31 mouse cellular contexts compared by ENCODE assay signal in genomic region chr17:56348128-56348527, GRCm38 (mm10). TPM values are rescaled to one million over a fixed set of nuclear protein-coding genes. Genes with fewer than 3 reads are reported as not detected.
DNase-seq lines count a peak whose midpoint lies in the region; ATAC-seq and TF ChIP-seq lines count a peak whose summit lies in the region.
"Had no signal": no experiment of that assay in that cellular context is flagged by ENCODE, and none has a peak within 500 bp of the region (broad histone marks: within the 10 kb centered on the region; RNA-seq: fewer than 3 reads in every experiment).

No protein-coding gene starts in this region.

- H3K36me3 ChIP-seq in heart, embryonic 12.5 days = peaks cover 26% of the 10 kb centered on the region
- no peaks in the 10 kb centered on the region for H3K36me3 ChIP-seq in MEL (ENCODE audit: control insufficient read depth in 1 of 2, insufficient read depth in 2 of 2, low read length in 2 of 2)
- peaks cover 43% of the 10 kb centered on the region for H3K36me3 ChIP-seq in erythroblast, embryonic 14.5 days (ENCODE audit: control insufficient read depth)
- H3K36me3 ChIP-seq in liver, embryonic 14.5 days (replicated peaks; ENCODE audit: control insufficient read depth, insufficient read depth, low read depth) = no peaks in the 10 kb centered on the region
- H3K36me3 ChIP-seq in forebrain, embryonic 15.5 days = peaks cover 10% of the 10 kb centered on the region

- no peaks in the 10 kb centered on the region for H3K9me3 ChIP-seq in heart, embryonic 12.5 days (replicated peaks)
- no peaks in the 10 kb centered on the region for H3K9me3 ChIP-seq in MEL (replicated peaks; ENCODE audit: insufficient read depth, low read length)
- no peaks in the 10 kb centered on the region for H3K9me3 ChIP-seq in erythroblast, embryonic 14.5 days (ENCODE audit: control insufficient read depth, low read length)
- no peaks in the 10 kb centered on the region for H3K9me3 ChIP-seq in liver, embryonic 14.5 days (ENCODE audit: control insufficient read depth, low read length)
- no peaks in the 10 kb centered on the region for H3K9me3 ChIP-seq in forebrain, embryonic 15.5 days
- H3K9me3 ChIP-seq: embryonic facial prominence, embryonic 12.5 days; hindbrain, embryonic 12.5 days; intestine, embryonic 15.5 days; limb, embryonic 12.5 days had no signal

- no peak for TF ChIP-seq EP300 in MEL (IDR thresholded peaks at IDR 0.05; ENCODE audit: low read depth in 1 of 2, low read length in 2 of 2)
- TF ChIP-seq EP300 in liver, embryonic 14.5 days (IDR thresholded peaks at IDR 0.05; ENCODE audit: low read depth) = 0 out of 2 replicates have a peak, but pooled peaks have one; percentile 11

- TF ChIP-seq CTCF in MEL (IDR thresholded peaks at IDR 0.05 in 2 of 3, conservative IDR thresholded peaks at IDR 0.05 in 1 of 3; ENCODE audit: control insufficient read depth in 1 of 3, insufficient read depth in 1 of 3, low read depth in 2 of 3, low read length in 3 of 3, poor library complexity in 1 of 3, severe bottlenecking in 1 of 3) = no peak
- TF ChIP-seq CTCF in liver, embryonic 14.5 days (IDR thresholded peaks at IDR 0.05; ENCODE audit: low read depth) = no peak

- no peak overlapping the region for H3K4me2 ChIP-seq in heart, embryonic 12.5 days
- H3K4me2 ChIP-seq in liver, embryonic 14.5 days (ENCODE audit: low read depth) = peak overlapping the region; percentile 51
- no peak overlapping the region for H3K4me2 ChIP-seq in forebrain, embryonic 15.5 days (replicated peaks)
- H3K4me2 ChIP-seq: embryonic facial prominence, embryonic 12.5 days; hindbrain, embryonic 12.5 days; intestine, embryonic 15.5 days; limb, embryonic 12.5 days; midbrain, embryonic 11.5 days had no signal

- H3K27ac ChIP-seq in heart, embryonic 12.5 days (ENCODE audit: poor library complexity, severe bottlenecking) = no peak overlapping the region
- no peak overlapping the region for H3K27ac ChIP-seq in MEL (ENCODE audit: control insufficient read depth, low read depth, low read length)
- peak overlapping the region; percentile 37 for H3K27ac ChIP-seq in liver, embryonic 14.5 days
- H3K27ac ChIP-seq in forebrain, embryonic 15.5 days (replicated peaks) = no peak overlapping the region
- H3K27ac ChIP-seq: embryonic facial prominence, embryonic 12.5 days; hindbrain, embryonic 12.5 days; intestine, embryonic 15.5 days; layer of hippocampus, adult 2 months; limb, embryonic 12.5 days had no signal

- no peaks in the 10 kb centered on the region for H3K27me3 ChIP-seq in heart, embryonic 12.5 days (replicated peaks)
- no peaks in the 10 kb centered on the region for H3K27me3 ChIP-seq in MEL (ENCODE audit: control insufficient read depth in 1 of 2, insufficient read depth in 2 of 2, low read length in 2 of 2)
- no peaks in the 10 kb centered on the region for H3K27me3 ChIP-seq in erythroblast, embryonic 14.5 days (ENCODE audit: control insufficient read depth)
- H3K27me3 ChIP-seq in liver, embryonic 14.5 days (ENCODE audit: control insufficient read depth, insufficient read depth, low read length) = no peaks in the 10 kb centered on the region
- no peaks in the 10 kb centered on the region for H3K27me3 ChIP-seq in forebrain, embryonic 15.5 days
- H3K27me3 ChIP-seq: embryonic facial prominence, embryonic 12.5 days; hindbrain, embryonic 12.5 days; intestine, embryonic 15.5 days; limb, embryonic 12.5 days had no signal

- no peaks in the 10 kb centered on the region for H3K79me2 ChIP-seq in MEL (ENCODE audit: control insufficient read depth, insufficient read depth, low read length, poor library complexity)

- no peak for TF ChIP-seq RAD21 in MEL (IDR thresholded peaks at IDR 0.05; ENCODE audit: low read depth, low read length)

- DNase-seq in heart, postnatal 4 days = no peak
- DNase-seq in MEL (ENCODE audit: low read depth, low spot score) = peak; percentile 33
- peak; percentile 43 to 50 (median 48) for DNase-seq in liver, embryonic 14.5 days (ENCODE audit: low read depth in 3 of 3, low spot score in 3 of 3)
- no peak for DNase-seq in frontal cortex, postnatal 25 days (ENCODE audit: low spot score in 2 of 2)
- no peak for DNase-seq in thymus, postnatal 25 days
- DNase-seq: adrenal gland, postnatal 36 days; cerebellum, adult 11-12 months; cerebellum, postnatal 25 days; gastrocnemius, postnatal 25 days; heart, adult 18-20 months; kidney, postnatal 25 days; layer of hippocampus, postnatal 36 days; lung, adult 2 months; right cerebral cortex, adult 18-20 months; thymus, adult 2 months had no signal

- ATAC-seq in heart, embryonic 12.5 days (ENCODE audit: insufficient number of reproducible peaks, low FRiP score) = no peak
- peak; percentile 81 for ATAC-seq in liver, embryonic 14.5 days (ENCODE audit: insufficient read depth)
- ATAC-seq in forebrain, embryonic 15.5 days (replicated peaks) = no peak
- ATAC-seq: CD4-positive, CD25-positive, alpha-beta regulatory T cell, adult 4 months; forebrain, embryonic 16.5 days; intestine, embryonic 15.5 days had no signal

- no peak for TF ChIP-seq POLR2A in MEL (IDR thresholded peaks at IDR 0.05; ENCODE audit: control insufficient read depth in 1 of 2, insufficient read depth in 1 of 2, low read depth in 1 of 2, low read length in 2 of 2, poor library complexity in 1 of 2)

- H3K4me1 ChIP-seq in heart, embryonic 12.5 days (replicated peaks) = peaks cover 46% of the 10 kb centered on the region
- no peaks in the 10 kb centered on the region for H3K4me1 ChIP-seq in MEL (ENCODE audit: control insufficient read depth in 1 of 2, insufficient read depth in 2 of 2, low read length in 2 of 2)
- peaks cover 70% of the 10 kb centered on the region for H3K4me1 ChIP-seq in erythroblast, embryonic 14.5 days (ENCODE audit: control insufficient read depth)
- peaks cover 17 to 30% of the 10 kb centered on the region in 2 experiments for H3K4me1 ChIP-seq in liver, embryonic 14.5 days (replicated peaks; ENCODE audit: control insufficient read depth in 2 of 2, insufficient read depth in 2 of 2, low read length in 1 of 2)
- 0 out of 2 replicates have a peak, but pooled peaks cover 3% of the 10 kb centered on the region for H3K4me1 ChIP-seq in forebrain, embryonic 15.5 days
- H3K4me1 ChIP-seq: embryonic facial prominence, embryonic 12.5 days; limb, embryonic 12.5 days had no signal

- H3K4me3 ChIP-seq in heart, embryonic 12.5 days = no peak overlapping the region
- H3K4me3 ChIP-seq in MEL (ENCODE audit: control insufficient read depth in 1 of 2, insufficient read depth in 1 of 2, low read depth in 2 of 2, low read length in 2 of 2) = no peak overlapping the region
- H3K4me3 ChIP-seq in erythroblast, embryonic 14.5 days (replicated peaks) = peak overlapping the region; percentile 21
- H3K4me3 ChIP-seq in liver, embryonic 14.5 days (ENCODE audit: insufficient read depth in 1 of 2, low read depth in 2 of 2, low read length in 2 of 2) = no peak overlapping the region
- H3K4me3 ChIP-seq in forebrain, embryonic 15.5 days = no peak overlapping the region
- H3K4me3 ChIP-seq: embryonic facial prominence, embryonic 12.5 days; hindbrain, embryonic 12.5 days; intestine, embryonic 15.5 days; layer of hippocampus, adult 2 months; limb, embryonic 12.5 days had no signal

- H3K9ac ChIP-seq in heart, embryonic 12.5 days = 0 out of 2 replicates have a peak overlapping the region, but pooled peaks have one; percentile 2
- no peak overlapping the region for H3K9ac ChIP-seq in MEL (ENCODE audit: control insufficient read depth, low read depth, low read length, poor library complexity, severe bottlenecking)
- H3K9ac ChIP-seq in liver, embryonic 14.5 days (replicated peaks) = peak overlapping the region; percentile 31
- no peak overlapping the region for H3K9ac ChIP-seq in forebrain, embryonic 15.5 days (replicated peaks)
- H3K9ac ChIP-seq: embryonic facial prominence, embryonic 12.5 days; hindbrain, embryonic 12.5 days; intestine, embryonic 15.5 days; limb, embryonic 12.5 days had no signal

- 59% methylated on average over 4 of the region's 4 CpGs for WGBS in heart, embryonic 12.5 days
- 32% methylated on average over 4 of the region's 4 CpGs for WGBS in liver, embryonic 14.5 days (ENCODE audit: insufficient replicate concordance)
- 74% methylated on average over 4 of the region's 4 CpGs for WGBS in forebrain, embryonic 15.5 days

RNA-seq across cellular contexts. Expression of gene Kdm4b, which starts 22.3 kb away (rescaled TPM):
- polyA plus RNA-seq in heart, embryonic 12.5 days (2016; fragmentation: Nextera tagmentation; extraction: Ambion mirVana) = 34.3 and 37.1 TPM in 2 replicates
- total RNA-seq in heart, postnatal 4 days (2021) = 10 to 100 TPM; 38.9 to 40.5 TPM
- total RNA-seq in MEL (2012; rRNA removed) = 9.1 and 12.5 TPM in 2 replicates
- polyA plus RNA-seq in MEL (2012; ENCODE audit: insufficient read depth in 1 of 2, insufficient read length in 2 of 2, low read depth in 1 of 2, low replicate concordance in 2 of 2, missing spikeins in 1 of 2) = 10 to 100 TPM in 1 of 2 experiments, not detected in 1; 27.5 TPM
- 1.1 and 2.2 TPM in 2 replicates for polyA plus RNA-seq in erythroblast, embryonic 14.5 days (2012)
- polyA plus RNA-seq in liver, embryonic 14.5 days (2012; rRNA removed) = 4.2 and 4.6 TPM in 2 replicates
- 4.5 and 6.3 TPM in 2 replicates for polyA plus RNA-seq in liver, embryonic 14.5 days (2014; fragmentation: Nextera tagmentation; extraction: Ambion mirVana)
- polyA plus RNA-seq in forebrain, embryonic 15.5 days (2015; fragmentation: Nextera tagmentation; extraction: Ambion mirVana) = 81.2 and 81.5 TPM in 2 replicates

RNA-seq across cellular contexts. Expression of gene Uhrf1, which starts 45.0 kb away (rescaled TPM):
- polyA plus RNA-seq in heart, embryonic 12.5 days (2016; fragmentation: Nextera tagmentation; extraction: Ambion mirVana) = 88.4 and 91.2 TPM in 2 replicates
- total RNA-seq in heart, postnatal 4 days (2021) = 10 to 100 TPM; 71.8 to 76.7 TPM
- 185 and 201 TPM in 2 replicates for total RNA-seq in MEL (2012; rRNA removed)
- 100 to 1,000 TPM; 115 to 133 TPM for polyA plus RNA-seq in MEL (2012; ENCODE audit: insufficient read depth in 1 of 2, insufficient read length in 2 of 2, low read depth in 1 of 2, low replicate concordance in 2 of 2, missing spikeins in 1 of 2)
- 30.4 and 30.5 TPM in 2 replicates for polyA plus RNA-seq in erythroblast, embryonic 14.5 days (2012)
- polyA plus RNA-seq in liver, embryonic 14.5 days (2012; rRNA removed) = 72.6 and 86.2 TPM in 2 replicates
- polyA plus RNA-seq in liver, embryonic 14.5 days (2014; fragmentation: Nextera tagmentation; extraction: Ambion mirVana) = 76.0 and 90.8 TPM in 2 replicates
- 55.6 and 65.1 TPM in 2 replicates for polyA plus RNA-seq in forebrain, embryonic 15.5 days (2015; fragmentation: Nextera tagmentation; extraction: Ambion mirVana)

RNA-seq across cellular contexts. Expression of gene Arrdc5, which starts 48.0 kb away (rescaled TPM):
- not detected in 2 replicates for polyA plus RNA-seq in heart, embryonic 12.5 days (2016; fragmentation: Nextera tagmentation; extraction: Ambion mirVana)
- total RNA-seq in heart, postnatal 4 days (2021) = not detected
- total RNA-seq in MEL (2012; rRNA removed) = not detected in 2 replicates
- polyA plus RNA-seq in MEL (2012; ENCODE audit: insufficient read depth in 1 of 2, insufficient read length in 2 of 2, low read depth in 1 of 2, low replicate concordance in 2 of 2, missing spikeins in 1 of 2) = not detected
- polyA plus RNA-seq in erythroblast, embryonic 14.5 days (2012) = not detected in 2 replicates
- polyA plus RNA-seq in liver, embryonic 14.5 days (2012; rRNA removed) = not detected in 2 replicates
- polyA plus RNA-seq in liver, embryonic 14.5 days (2014; fragmentation: Nextera tagmentation; extraction: Ambion mirVana) = not detected in 2 replicates
- not detected in 2 replicates for polyA plus RNA-seq in forebrain, embryonic 15.5 days (2015; fragmentation: Nextera tagmentation; extraction: Ambion mirVana)
- total RNA-seq: adrenal gland, postnatal 36 days; gastrocnemius, postnatal 25 days; heart, adult 18-20 months; layer of hippocampus, adult 2 months; layer of hippocampus, postnatal 36 days; left cerebral cortex, postnatal 14 days; midbrain, postnatal 0 days had no signal
- polyA plus RNA-seq: CD4-positive, CD25-positive, alpha-beta regulatory T cell, adult 4 months; embryonic facial prominence, embryonic 12.5 days; forebrain, embryonic 16.5 days; hindbrain, embryonic 12.5 days; intestine, embryonic 15.5 days; kidney, embryonic 14.5 days; limb, embryonic 12.5 days; lung, adult 2 months; midbrain, embryonic 11.5 days; midbrain, postnatal 0 days; neural tube, embryonic 14.5 days; stomach, embryonic 16.5 days; thymus, adult 2 months had no signal

RNA-seq across cellular contexts. Expression of gene Plin3, which starts 55.5 kb away (rescaled TPM):
- 59.1 and 60.0 TPM in 2 replicates for polyA plus RNA-seq in heart, embryonic 12.5 days (2016; fragmentation: Nextera tagmentation; extraction: Ambion mirVana)
- total RNA-seq in heart, postnatal 4 days (2021) = 10 to 100 TPM; 56.3 to 65.7 TPM
- 6.6 and 7.6 TPM in 2 replicates for total RNA-seq in MEL (2012; rRNA removed)
- polyA plus RNA-seq in MEL (2012; ENCODE audit: insufficient read depth in 1 of 2, insufficient read length in 2 of 2, low read depth in 1 of 2, low replicate concordance in 2 of 2, missing spikeins in 1 of 2) = 10 to 100 TPM in 1 of 2 experiments, not detected in 1; 13.1 TPM
- 0.86 and 1.3 TPM in 2 replicates for polyA plus RNA-seq in erythroblast, embryonic 14.5 days (2012)
- 7.4 and 9.2 TPM in 2 replicates for polyA plus RNA-seq in liver, embryonic 14.5 days (2012; rRNA removed)
- polyA plus RNA-seq in liver, embryonic 14.5 days (2014; fragmentation: Nextera tagmentation; extraction: Ambion mirVana) = 24.2 and 27.2 TPM in 2 replicates
- 10.9 and 13.6 TPM in 2 replicates for polyA plus RNA-seq in forebrain, embryonic 15.5 days (2015; fragmentation: Nextera tagmentation; extraction: Ambion mirVana)

Comparison
In these comparisons a context has a peak if more than half of its experiments do, and no peak if none do; other contexts are left out.
1. H3K9ac ChIP-seq: peak in heart, embryonic 12.5 days (single experiment) and liver, embryonic 14.5 days (single experiment); none in MEL (single experiment) and forebrain, embryonic 15.5 days (single experiment).
2. DNase-seq: peak in MEL (single experiment) and liver, embryonic 14.5 days (3 of 3); none in heart, postnatal 4 days (single experiment), frontal cortex, postnatal 25 days (0 of 2) and thymus, postnatal 25 days (single experiment).